Mouse (Mus musculus) ZHBTc4 (cell line): Measurements from ENCODE around the gene Gm20890.
"Not testable (repeated sequence)": the region's sequence is repeated elsewhere in the genome, so short reads cannot be mapped to it uniquely, and the experiment has no call there.

Source experiments
- DNase-seq: peaks from one replicate; pipeline ENCODE4 v3.0.0-alpha.2; 2011; ENCODE audit warnings: low read depth, low spot score

The Gm20890 gene

DNA sequence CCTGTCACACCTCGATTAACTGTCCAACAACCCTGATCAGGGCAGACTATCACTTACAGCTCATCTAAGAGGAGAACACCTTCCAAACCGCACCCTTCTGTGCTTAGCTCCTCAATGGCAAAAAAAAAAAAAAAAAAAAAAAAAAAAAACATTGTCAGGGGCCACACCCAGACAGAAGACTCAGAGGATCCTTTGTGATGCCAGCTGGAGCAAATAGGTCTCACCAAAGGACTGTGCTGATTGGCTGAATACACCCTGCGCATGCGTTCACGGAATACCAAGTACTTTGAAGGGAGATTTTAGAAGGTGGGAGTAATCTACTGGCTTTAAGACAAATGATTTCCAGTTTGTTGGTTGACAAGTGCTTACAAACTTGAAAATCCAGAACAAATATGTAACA lies at the start of gene Gm20890:
TSS of gene Gm20890 (minus strand) at position 101 of the 400 bp plus-strand sequence.
- not testable (repeated sequence) for DNase-seq
